Mouse (Mus musculus): ENCODE measurements at regions not wholly inside any gene's neighbourhood (a gene's known extent, or its start where the extent isn't known, plus 50 kb on each side); places are given as distances from the start of the nearest gene placed in this dataset.
A peak's percentile ranks its signal among the peaks of the same experiment; 100 is the strongest.

- no peak for DNase-seq
Observed at GRCm38 (mm10) chr14:75396511-75397026, 59.2 kb upstream of the Siah3 start.

- DNase-seq, result no peak
Observed at GRCm38 (mm10) chr14:75399678-75400077, 56.1 kb upstream of the Siah3 start.

- peak; percentile 81 to 84 for DNase-seq
Observed at GRCm38 (mm10) chr14:75402483-75403103, 53.2 kb upstream of the Siah3 start.
